Mouse (Mus musculus) adrenal gland, postnatal 36 days (tissue): ENCODE results near the gene Zfp575. TPM values are rescaled to one million over a fixed set of nuclear protein-coding genes. Genes with fewer than 3 reads are reported as not detected.
"Not testable (repeated sequence)": the region's sequence is repeated elsewhere in the genome, so short reads cannot be mapped to it uniquely, and the experiment has no call there.

ENCODE experiments used
- DNase-seq, 2 experiments: peaks; one replicate each; pipeline ENCODE4 v3.0.0; 2021; ENCODE audit warnings: mixed read lengths in 1 of 2
- long read RNA-seq, 2 experiments: library from polyadenylated mRNA; stranded (forward); transcript quantifications; one replicate each; pipeline ENCODE4 v2.0.0; 2021; ENCODE audit warnings: borderline sequencing depth in 2 of 2
- total RNA-seq, 2 experiments: library from RNA; stranded (reverse); gene quantifications; 2 replicates each; pipeline ENCODE4 v1.2.3; 2021

Gene Zfp575
- under 1 TPM in 1 of 2 experiments, not detected in 1; 0.30 TPM for total RNA-seq
- long read RNA-seq, experiment 1, partial matches to known transcripts: 0 of 2 reads
- long read RNA-seq, experiment 1, other reads (novel, unspliced or antisense): 2 of 2 reads
- long read RNA-seq, experiment 2: 0 reads

DNA sequence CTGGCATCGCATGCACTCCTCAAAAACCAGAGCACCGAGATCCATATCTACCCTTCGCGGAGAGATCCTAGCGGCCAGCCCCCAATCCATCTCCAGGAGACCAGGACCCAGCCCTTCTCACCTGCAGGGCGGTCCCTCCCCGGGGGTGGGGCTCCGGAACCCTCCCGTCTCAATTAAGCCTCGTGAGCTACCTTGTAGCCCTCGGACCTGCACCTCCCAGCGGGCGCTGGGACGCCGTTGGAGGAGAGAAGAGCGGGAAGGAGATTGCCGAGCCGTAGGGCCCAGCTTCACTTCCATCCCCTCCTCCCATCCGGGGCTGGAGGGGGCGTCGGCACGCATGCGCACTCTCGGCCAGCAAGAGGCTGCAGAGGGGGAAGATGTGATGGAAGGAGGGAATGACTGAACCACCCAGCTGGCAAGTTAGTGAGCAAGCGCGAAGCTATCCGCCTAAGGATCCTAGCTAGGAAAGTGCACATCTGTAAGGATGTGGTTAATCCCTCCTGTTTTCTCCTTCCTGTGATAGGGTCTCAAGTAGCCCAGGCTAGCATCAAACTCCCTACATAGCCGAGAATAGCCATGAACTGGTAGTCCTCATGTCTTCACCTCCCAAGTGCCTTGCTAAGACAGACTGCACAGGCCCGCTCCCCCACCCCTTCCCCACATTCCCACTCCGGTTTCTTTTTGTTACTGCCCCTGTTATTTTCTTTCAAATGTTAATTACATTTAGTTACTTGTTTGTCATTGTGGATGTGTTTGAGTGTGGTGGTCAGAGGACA, at the start of gene Zfp575, which contains the start of gene Ethe1:
TSS of gene Zfp575 (minus strand) at position 312 of the 776 bp plus-strand sequence.
TSS of gene Ethe1 (plus strand) at position 214 of the 776 bp plus-strand sequence.
- peak in 1 of 2 experiments; percentile 40 for DNase-seq

DNA sequence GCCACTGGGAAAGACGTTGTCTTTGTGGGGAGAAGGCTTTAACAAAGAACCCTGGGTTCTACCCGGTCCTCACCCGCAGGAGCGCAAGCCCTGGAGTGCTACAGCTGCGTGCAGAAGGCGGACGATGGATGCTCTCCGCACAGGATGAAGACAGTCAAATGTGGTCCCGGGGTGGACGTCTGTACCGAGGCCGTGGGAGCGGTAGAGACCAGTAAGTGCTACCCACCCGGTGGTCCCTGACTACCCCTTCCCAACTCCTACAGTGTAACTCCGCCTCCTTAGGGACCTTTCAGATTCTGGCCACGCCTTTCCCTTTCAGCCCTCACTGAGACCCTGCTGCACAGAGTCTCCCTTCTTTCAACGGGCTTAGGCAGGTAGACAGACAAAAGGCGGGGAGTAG, 49.6 kb upstream of the Zfp575 start:
- DNase-seq: no peak

DNA sequence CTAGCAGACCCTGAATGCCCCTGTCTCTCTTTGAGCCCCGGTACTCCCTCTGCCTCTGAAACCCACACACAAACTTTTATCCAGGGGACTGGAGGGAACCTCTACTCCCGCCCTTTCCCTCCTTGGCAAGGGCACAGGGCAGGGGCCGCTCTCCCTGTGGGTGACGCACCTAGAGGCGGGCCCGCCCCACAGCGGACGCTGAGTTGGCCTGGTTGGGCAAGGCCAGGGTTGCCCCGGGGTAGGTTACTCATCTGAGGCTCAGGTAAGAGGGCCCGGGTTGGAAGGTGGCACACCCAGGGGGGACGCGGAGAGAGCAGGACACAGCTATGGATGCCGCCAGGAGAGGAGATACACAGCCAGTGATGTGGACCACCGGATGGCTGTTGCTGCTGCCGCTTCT, 48.8 kb upstream of the Zfp575 start, which contains the start of gene Lypd3:
TSS of gene Lypd3 (plus strand) at position 287 of the 400 bp plus-strand sequence.
- DNase-seq: no peak

DNA sequence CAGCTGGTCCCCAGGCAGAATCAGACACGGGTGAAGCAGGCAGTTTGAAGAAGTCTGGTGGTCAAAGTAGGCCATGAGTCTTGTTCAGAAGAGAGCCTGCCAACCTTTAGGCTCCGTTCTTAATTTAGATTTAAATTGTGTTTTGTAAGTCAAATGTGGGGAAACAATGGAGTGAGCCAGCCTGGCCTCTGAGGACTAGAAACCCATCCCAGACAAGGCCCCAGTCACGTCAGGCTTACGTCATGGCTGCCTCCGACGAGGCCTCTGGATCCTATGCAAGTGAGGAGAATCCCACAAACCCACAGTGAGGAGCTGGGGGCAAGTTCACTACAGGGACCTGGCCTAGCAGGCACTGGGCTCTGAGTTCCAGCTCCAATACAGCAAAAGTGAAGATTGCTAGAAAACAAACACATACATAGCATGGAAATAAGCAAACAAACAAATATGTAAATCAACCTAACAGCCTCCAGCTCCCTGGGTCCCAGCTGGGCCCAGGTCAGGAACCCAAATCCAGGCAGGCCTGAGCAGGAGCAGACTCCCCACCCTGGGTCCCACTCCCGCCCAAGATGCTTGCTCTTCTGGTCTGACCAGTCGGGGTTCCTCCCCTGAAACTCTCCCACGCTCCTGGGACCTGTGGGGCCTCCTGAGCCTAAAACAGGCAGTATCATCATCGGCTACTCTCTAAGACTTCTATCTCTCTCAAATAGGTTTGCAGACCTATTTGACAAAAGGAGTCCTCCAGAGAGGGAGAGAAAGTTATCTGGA, 42.9 kb upstream of the Zfp575 start:
- DNase-seq: no peak

DNA sequence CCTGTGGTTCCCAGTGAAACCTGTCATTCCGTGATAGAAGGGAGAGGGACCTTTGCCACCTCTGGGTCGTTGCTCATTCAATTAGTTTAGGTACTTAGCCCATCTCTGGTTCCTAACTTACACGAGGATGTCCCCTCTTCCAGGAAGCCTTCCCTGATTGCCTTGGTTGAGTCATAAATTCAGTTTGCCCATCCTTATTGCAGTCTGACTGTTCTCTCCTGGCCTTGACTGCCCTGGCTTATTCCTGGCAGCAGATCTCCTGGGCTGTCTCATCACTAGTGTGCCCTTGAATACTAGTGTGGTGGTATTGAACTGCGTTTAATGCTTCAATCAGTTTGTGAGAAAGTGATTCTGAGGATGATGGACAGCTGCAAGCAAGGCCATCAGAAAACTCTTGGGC, 42.2 kb upstream of the Zfp575 start:
- peak; percentile 54 to 61 for DNase-seq

DNA sequence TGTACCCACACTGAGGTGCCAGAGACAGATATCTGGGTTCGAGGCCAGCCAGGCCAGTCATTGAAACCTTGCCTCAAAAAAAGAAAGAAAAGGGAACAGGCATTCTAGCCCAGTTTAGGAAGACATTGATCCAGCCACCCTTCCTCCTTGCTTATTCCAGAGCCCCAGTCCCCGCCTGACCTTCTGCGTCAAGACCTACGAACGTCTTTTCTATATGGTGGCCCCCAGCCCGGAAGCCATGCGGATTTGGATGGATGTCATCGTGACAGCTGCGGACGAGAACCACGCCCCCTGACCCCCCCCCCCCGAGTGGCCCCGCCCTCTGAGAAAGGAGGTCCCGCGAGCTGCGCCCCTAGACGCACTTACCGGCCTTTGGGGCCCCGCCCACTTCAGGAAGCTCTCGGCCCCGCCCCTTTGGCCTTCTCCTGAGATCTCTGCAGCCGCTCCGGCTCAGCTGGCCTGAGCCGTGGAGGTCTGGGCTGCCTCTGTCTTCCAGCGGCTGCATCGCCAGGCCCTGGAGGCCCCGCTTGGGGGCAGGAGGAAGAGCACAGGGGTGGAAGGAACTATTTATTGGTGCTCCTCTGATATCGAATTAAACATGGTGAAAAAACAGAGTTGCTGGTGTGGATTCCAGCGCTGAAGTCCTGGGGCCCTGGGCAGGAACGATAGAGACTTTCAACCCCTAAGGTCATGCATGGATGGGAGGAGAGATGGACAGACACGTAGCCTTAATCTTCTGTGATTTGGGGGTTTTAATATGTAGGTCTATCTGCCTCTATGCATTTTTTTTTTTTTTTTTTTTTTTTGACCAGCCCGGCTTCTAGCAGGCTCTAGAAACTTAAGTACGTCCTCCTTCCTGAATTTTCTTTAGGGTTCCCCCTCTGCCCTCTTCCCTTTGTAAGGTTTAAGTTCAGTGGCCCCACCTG, 41.5 kb upstream of the Zfp575 start:
- peak; percentile 92 to 94 for DNase-seq

DNA sequence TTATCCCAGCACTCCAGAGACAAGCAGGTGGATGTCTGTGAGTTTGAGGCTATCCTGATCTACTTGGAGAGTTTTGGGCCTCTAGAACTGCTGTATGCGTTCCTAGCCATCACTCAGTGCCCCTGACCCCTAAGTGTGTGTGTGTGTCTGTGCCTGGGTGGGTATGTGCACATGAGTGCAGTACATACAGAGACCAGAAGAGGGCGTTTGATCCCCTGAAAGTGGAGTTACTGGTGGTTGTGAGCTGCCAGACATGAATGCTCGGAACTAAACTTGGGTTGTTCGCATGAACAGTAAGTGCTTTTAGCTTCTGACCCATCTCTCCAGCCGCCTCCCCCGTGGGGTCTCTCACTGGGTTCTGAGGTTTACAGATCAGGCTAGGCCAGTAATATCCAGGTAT, 35.5 kb upstream of the Zfp575 start:
- DNase-seq: no peak

DNA sequence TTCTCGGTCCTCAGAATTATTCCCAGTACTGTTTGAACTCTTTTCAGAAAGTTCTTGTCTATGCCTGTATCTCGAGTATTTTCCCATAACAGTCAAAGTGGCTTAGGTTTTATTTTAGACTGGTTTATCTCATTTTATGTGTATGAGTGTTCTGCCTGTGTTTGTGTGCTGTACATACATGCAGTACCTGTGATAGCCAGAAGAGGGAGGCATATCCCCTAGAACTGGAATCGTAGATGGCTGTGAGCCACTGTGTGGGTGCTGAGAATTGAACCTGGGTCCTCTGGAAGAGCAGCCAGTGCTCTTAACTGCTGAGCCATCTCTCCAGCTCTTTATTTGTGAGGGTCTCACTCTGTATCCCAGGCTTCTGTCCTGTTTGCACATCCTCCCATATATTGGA, 33.8 kb upstream of the Zfp575 start:
- DNase-seq: no peak

DNA sequence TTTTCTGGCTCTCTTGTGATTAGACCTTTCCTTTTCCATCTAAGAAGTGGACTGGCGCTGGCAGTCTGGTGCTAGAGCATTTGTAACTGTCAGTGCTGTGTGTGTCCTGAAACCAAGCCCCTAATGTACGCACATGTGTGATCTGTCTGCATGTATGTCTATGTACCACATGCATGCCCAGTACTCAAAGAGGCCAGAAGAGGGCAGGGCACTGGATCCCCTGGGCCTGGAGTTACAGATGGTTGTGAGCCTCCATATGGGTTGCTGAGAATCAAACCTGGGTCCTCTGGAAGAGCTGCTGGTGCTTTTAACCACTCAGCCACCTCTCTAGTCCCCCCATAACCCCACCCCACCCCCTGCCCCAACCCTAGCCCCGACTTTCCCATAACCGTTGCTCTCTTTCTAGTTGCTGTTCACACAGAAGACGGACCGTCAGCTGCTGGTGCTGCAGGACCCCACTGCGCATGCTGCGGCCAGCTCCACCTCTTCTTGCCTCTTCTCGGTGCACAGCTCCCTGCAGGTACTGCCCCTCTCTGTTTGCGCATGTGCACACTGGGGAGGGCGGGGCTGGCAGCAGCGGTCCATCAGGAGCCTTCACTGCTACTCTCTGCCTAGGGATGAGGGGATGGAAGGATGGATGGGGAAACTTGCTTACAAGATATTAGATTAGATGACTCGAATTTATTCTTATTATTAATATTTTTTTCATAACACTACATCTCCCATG, 32.4 kb upstream of the Zfp575 start:
- no peak for DNase-seq

DNA sequence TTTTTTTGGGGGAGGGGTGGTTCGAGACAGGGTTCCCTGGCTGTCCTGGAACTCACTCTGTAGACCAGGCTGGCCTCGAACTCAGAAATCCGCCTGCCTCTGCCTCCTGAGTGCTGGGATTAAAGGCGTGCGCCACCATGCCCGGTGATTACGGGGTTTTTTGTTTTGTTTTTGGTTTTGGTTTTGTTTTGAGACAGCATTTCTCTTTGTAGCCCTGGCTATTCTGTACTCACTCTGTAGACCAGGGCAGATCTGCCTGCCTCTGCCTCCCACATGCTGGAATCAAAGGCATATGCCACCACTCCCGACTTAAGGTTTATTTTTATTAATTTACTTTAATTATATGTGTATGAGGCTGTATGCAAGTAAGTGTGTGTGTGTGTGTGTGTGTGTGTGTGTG, 30.9 kb upstream of the Zfp575 start:
- not testable (repeated sequence) for DNase-seq

DNA sequence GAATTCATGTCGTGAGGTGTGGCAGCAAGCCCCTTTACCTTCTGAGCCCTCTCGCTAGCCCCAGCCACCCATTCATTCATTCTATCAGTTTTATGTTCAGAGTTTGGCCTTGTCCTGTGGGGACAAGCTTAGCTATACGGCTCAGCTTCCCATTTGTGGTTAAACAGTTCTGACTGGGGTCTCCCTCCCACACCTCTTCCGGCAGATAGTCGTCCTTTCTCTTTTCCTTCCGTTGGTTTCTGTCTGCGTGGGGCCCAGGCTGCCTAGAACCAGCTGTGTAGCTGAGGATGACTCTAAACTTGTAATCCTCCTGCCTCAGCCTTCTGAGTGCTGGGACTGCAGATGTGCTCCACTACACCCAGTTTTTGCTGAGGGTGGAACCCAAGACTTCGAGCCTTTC, 30.3 kb upstream of the Zfp575 start:
- DNase-seq: no peak

DNA sequence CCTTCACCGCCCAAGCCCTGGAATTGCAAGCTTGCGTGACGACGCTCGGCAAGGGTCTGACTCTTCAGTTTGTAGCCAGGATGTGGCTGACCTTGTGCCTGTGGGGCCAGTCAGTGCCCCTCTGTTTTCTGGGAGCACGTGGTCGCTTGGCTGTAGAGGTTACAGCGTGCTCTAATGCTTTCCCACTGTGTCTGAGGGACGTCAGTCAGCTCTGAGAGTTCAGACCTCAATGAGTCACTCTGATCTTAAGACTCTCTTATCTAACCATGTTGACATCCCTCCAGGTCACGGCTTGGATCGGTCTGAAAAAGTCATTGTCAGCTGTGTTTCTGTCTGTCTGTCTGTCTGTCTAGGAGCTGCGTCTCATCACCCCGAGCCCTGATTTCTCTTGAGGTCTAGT, 27.4 kb upstream of the Zfp575 start:
- no peak for DNase-seq

DNA sequence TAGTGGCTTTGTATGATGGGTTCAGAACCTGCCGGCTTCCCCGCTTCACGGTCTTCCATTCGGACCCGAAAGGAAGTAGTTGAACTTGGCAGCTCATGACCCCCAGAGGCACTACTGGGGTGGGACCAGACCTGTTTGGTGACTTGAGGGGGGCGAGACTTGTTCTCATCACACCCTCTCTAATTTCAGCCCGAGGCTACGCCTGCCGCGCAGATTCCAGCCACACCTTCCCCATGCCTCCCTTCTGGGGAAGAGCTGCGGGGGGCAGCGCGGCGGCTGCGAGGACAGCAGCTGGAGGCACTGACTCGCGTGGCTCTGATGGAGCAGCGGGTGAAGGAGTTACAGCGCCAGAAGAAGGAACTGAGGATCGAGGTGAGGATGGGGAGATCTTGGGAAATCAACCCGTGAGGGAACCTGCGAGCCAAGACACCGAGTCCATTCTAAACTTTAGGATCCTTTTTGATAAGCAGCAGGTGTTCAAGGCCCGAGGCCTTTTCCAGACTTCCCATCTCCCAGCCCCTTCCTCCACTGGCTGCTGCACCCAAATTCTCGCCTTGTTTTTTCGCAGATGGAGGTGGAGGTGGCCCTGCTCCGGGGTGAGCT, 25.0 kb upstream of the Zfp575 start:
- no peak for DNase-seq

DNA sequence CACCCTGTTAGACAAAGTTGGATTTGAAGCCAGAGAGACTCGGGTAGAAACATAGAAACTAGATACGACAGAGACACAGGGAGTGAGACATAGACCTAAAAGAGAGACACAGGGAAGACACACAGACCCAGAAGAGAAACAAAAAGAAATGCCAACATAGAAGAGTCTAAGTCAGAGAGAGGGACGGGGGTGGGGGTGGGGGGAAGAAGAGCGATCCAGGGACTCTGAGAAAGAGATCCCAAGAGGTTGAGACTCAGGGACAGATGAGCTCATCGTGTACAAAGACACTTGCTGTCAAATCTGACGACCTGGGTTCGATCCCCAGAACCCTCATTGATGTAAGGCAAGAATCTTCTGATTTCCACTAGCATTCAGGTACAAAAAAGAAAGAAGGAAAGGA, 24.3 kb upstream of the Zfp575 start:
- no peak for DNase-seq

DNA sequence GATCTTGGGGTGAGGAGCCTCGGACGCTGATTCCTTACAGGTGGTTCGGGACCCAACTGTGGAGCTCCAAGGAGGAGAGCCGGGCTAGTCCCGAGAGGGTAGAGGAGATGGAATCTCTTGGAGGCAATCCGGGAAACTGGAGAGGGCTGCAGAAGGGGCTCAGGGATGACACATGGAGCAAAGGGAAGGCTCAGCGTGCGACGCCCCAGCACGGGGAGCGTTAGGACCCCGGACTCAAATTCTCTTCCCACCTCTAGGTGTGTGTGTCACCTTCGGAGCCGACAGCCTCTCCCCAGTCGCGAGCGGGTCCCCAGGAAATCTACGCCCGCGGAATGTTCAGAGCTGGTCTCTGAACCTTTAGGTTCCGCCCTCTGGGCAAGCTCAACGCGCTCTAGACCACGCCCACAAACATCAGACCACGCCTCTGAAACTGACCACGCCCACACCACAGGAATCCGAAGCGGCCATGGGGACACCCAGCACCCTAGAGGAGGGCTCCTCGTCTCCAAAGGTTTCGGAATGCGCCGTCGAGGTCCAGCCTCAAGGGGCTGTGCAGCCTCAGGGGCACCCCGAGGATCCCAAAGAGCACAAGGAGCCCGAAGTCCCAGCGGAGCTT, 23.5 kb upstream of the Zfp575 start:
- DNase-seq: peak; percentile 93 to 95

DNA sequence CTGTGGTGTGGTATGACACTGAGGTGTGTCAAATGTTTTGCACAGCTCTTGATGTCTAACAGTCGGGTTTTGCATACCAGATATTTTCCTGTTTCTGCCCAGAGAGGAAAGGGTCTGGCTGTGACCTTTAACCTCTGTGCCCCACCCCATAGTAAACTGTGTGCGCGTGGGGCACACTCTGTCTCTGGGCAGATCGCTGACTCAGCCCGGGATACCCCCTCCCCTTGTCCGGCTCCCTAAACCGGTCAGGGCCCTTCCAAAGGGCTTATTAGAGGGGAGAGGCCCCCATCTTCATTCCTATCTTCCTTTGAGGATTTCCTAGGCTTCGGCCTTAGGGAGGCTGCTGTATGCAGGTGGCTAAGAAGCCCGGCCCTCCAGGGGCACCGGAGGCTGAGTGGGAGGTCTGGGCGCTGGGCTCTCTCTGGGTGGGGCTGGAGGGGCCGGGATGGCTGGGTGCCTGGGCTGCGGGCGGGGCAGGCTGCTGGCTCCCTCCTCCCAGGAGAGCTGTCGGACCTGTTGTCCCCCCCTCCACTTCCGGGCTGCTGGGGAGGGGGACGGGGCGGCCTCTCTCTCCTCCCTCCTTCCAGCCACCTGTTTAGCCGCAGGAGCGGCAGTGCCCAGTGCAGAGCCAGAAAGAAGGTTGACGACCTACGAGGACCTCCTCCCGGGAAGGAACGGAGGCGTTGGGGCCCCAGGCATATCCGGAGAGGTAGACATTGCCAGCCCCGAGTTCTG, 22.9 kb upstream of the Zfp575 start, which contains the start of gene Phldb3:
TSS of gene Phldb3 (plus strand) at position 620 of the 735 bp plus-strand sequence.
- peak in 1 of 2 experiments; percentile 41 for DNase-seq

DNA sequence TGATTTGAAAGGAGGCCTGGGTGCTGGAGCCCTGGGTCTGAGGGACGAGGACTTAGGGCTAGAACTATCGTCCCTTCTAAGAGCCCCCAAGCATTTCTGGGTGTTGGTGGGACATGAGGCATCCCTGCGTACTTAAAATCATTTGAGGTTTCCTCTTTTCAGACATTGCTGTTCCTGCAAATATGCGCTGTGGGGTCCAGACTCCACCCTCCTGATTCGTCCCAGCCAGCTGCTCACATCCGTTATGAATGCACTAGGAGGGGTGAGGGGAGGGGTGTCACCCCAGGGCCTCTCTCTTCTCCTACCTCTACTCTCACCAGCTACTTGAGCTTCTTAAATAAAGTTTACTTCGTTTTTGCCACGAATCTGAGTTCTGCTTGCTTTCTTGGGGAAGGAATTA, 21.1 kb upstream of the Zfp575 start:
- DNase-seq: no peak

DNA sequence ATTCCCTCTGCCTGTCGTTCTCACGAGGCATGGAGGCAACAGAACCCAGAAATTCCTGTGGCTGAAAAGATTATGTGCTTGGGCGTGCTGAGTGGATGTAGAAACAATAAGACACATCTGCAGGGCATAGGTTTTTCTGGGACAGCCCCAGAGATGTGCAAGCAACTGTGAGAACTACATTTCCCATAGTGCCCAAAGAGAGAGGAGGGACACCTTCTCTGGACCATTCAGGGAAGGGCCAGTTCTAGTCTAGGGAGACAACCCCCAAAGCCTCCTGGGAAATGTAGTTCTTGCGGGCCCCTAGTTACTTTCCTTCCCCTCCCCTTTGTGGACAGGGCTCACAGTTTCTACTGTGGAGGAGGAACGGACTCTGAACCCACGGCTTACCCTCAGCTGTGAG, 20.6 kb upstream of the Zfp575 start:
- peak; percentile 48 to 73 for DNase-seq

DNA sequence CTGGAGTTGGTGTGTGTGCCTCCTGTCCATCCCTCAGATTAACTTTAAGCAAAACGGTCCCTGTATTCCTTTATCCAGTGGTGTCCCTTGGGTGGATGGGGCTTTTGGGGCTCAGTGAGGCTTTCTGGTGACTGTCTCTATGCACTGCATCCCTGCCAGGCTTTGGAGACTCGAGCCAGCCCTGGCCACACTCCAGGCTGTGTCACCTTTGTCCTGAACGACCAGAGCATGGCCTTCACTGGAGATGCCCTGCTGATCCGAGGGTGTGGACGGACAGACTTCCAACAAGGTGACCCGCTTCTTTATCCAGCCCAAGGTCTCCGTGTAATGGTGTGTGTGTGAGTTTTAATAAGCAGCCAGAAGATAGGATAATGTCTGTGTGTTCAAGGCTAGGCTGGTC, 18.6 kb upstream of the Zfp575 start:
- no peak for DNase-seq

DNA sequence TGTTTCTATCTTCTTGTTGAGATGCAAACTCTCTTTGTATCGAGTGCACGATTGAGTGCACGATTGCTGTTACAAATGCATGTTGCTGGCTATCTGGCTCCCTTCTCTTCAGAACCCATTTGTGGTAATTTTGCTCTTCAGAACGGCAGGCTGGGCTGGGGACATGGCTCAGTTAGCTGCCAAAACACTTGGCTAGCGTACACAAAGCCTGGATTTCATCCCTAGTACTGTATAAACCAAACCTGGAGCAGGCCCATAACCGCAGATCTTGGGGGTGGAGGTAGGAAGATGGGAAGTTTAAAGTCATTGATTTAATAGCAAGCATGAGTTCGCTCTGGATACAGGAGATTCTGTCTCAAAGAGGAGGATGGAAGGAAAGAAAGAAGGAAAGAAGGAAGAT, 18.1 kb upstream of the Zfp575 start:
- DNase-seq: no peak
